Mouse (Mus musculus): Measurements from ENCODE around the gene Exoc4. TPM values are rescaled to one million over a fixed set of nuclear protein-coding genes. Genes with fewer than 3 reads are reported as not detected.

The Exoc4 gene
- polyA plus RNA-seq, 1 experiment from 2014 or later, result 11.7 TPM

- no peak for ATAC-seq
- peak; percentile 25 for TF ChIP-seq CTCF (IDR thresholded peaks at IDR 0.05)
- no peak for TF ChIP-seq EP300 (IDR thresholded peaks at IDR 0.05)
- Histone ChIP-seq H3K9me3 (ENCODE audit: low read length) (no peaks in the 10 kb centered on the region), H3K27me3 (replicated peaks; ENCODE audit: insufficient read depth, low read length) (no peaks in the 10 kb centered on the region), H3K4me1 (ENCODE audit: insufficient read depth, low read depth, low read length) (no peaks in the 10 kb centered on the region), H3K9ac (replicated peaks; ENCODE audit: low read depth) (no peak overlapping the region), H3K36me3 (ENCODE audit: insufficient read depth, low read length) (no peaks in the 10 kb centered on the region), H3K4me2 (replicated peaks; ENCODE audit: low read depth, low read length) (no peak overlapping the region), H3K4me3 (ENCODE audit: low read depth, low read length) (no peak overlapping the region), H3K27ac (ENCODE audit: low read length) (no peak overlapping the region)
- 87% methylated on average over 3 of the region's 3 CpGs for WGBS
- no peak for DNase-seq (ENCODE audit: low spot score)
These were observed 48.7 kb downstream of the Exoc4 start for GRCm38 (mm10) chr6:33297566-33297965.

- no peaks in the 10 kb centered on the region for H3K9me3 ChIP-seq (ENCODE audit: low read length)
- H3K4me1 ChIP-seq (ENCODE audit: insufficient read depth, low read depth, low read length), result no peaks in the 10 kb centered on the region
- H3K36me3 ChIP-seq (ENCODE audit: insufficient read depth, low read length), result no peaks in the 10 kb centered on the region
- H3K27ac ChIP-seq (ENCODE audit: low read length), result no peak overlapping the region
- WGBS, result 54% methylated on average over 1 of the region's 1 CpGs
- no peak overlapping the region for H3K9ac ChIP-seq (replicated peaks; ENCODE audit: low read depth)
- ATAC-seq (no peak), DNase-seq (ENCODE audit: low spot score) (no peak)
- no peak for TF ChIP-seq EP300 (IDR thresholded peaks at IDR 0.05)
- no peak for TF ChIP-seq CTCF (IDR thresholded peaks at IDR 0.05)
- no peak overlapping the region for H3K4me2 ChIP-seq (replicated peaks; ENCODE audit: low read depth, low read length)
- no peaks in the 10 kb centered on the region for H3K27me3 ChIP-seq (replicated peaks; ENCODE audit: insufficient read depth, low read length)
- H3K4me3 ChIP-seq (ENCODE audit: low read depth, low read length), result no peak overlapping the region
These were observed 49.9 kb downstream of the Exoc4 start for GRCm38 (mm10) chr6:33298768-33299167.

- ATAC-seq, result no peak
- Histone ChIP-seq H3K27me3 (replicated peaks; ENCODE audit: insufficient read depth, low read length) (no peaks in the 10 kb centered on the region), H3K27ac (ENCODE audit: low read length) (no peak overlapping the region), H3K4me1 (ENCODE audit: insufficient read depth, low read depth, low read length) (no peaks in the 10 kb centered on the region), H3K4me3 (ENCODE audit: low read depth, low read length) (no peak overlapping the region), H3K9me3 (ENCODE audit: low read length) (no peaks in the 10 kb centered on the region), H3K9ac (replicated peaks; ENCODE audit: low read depth) (no peak overlapping the region), H3K4me2 (replicated peaks; ENCODE audit: low read depth, low read length) (no peak overlapping the region), H3K36me3 (ENCODE audit: insufficient read depth, low read length) (no peaks in the 10 kb centered on the region)
- TF ChIP-seq CTCF (IDR thresholded peaks at IDR 0.05), result no peak
- no peak for TF ChIP-seq EP300 (IDR thresholded peaks at IDR 0.05)
- WGBS, result 57% methylated on average over 1 of the region's 1 CpGs
- DNase-seq (ENCODE audit: low spot score), result no peak
These were observed 57.1 kb downstream of the Exoc4 start for GRCm38 (mm10) chr6:33305996-33306395.

- H3K4me1 ChIP-seq (ENCODE audit: insufficient read depth, low read depth, low read length), result no peaks in the 10 kb centered on the region
- no peak overlapping the region for H3K9ac ChIP-seq (replicated peaks; ENCODE audit: low read depth)
- H3K27ac ChIP-seq (ENCODE audit: low read length), result no peak overlapping the region
- DNase-seq (ENCODE audit: low spot score) (no peak), ATAC-seq (no peak)
- H3K36me3 ChIP-seq (ENCODE audit: insufficient read depth, low read length), result no peaks in the 10 kb centered on the region
- H3K4me3 ChIP-seq (ENCODE audit: low read depth, low read length), result no peak overlapping the region
- H3K9me3 ChIP-seq (ENCODE audit: low read length), result no peaks in the 10 kb centered on the region
- TF ChIP-seq CTCF (IDR thresholded peaks at IDR 0.05) (no peak), EP300 (IDR thresholded peaks at IDR 0.05) (no peak)
- H3K4me2 ChIP-seq (replicated peaks; ENCODE audit: low read depth, low read length), result no peak overlapping the region
- H3K27me3 ChIP-seq (replicated peaks; ENCODE audit: insufficient read depth, low read length), result no peaks in the 10 kb centered on the region
- WGBS, result 87% methylated on average over 2 of the region's 2 CpGs
These were observed 59.8 kb downstream of the Exoc4 start for GRCm38 (mm10) chr6:33308646-33309045.

- ATAC-seq (no peak), DNase-seq (ENCODE audit: low spot score) (peak; percentile 13)
- no peak overlapping the region for H3K4me3 ChIP-seq (ENCODE audit: low read depth, low read length)
- no peaks in the 10 kb centered on the region for H3K36me3 ChIP-seq (ENCODE audit: insufficient read depth, low read length)
- WGBS, result 87% methylated on average over 1 of the region's 1 CpGs
- H3K4me1 ChIP-seq (ENCODE audit: insufficient read depth, low read depth, low read length), result no peaks in the 10 kb centered on the region
- no peak overlapping the region for H3K27ac ChIP-seq (ENCODE audit: low read length)
- H3K9me3 ChIP-seq (ENCODE audit: low read length), result no peaks in the 10 kb centered on the region
- no peak overlapping the region for H3K9ac ChIP-seq (replicated peaks; ENCODE audit: low read depth)
- no peaks in the 10 kb centered on the region for H3K27me3 ChIP-seq (replicated peaks; ENCODE audit: insufficient read depth, low read length)
- H3K4me2 ChIP-seq (replicated peaks; ENCODE audit: low read depth, low read length), result no peak overlapping the region
- no peak for TF ChIP-seq EP300 (IDR thresholded peaks at IDR 0.05)
These were observed 61.6 kb downstream of the Exoc4 start for GRCm38 (mm10) chr6:33310486-33310885.

- ATAC-seq (no peak), DNase-seq (ENCODE audit: low spot score) (peak; percentile 16)
- Histone ChIP-seq H3K9ac (replicated peaks; ENCODE audit: low read depth) (no peak overlapping the region), H3K36me3 (ENCODE audit: insufficient read depth, low read length) (no peaks in the 10 kb centered on the region), H3K27me3 (replicated peaks; ENCODE audit: insufficient read depth, low read length) (no peaks in the 10 kb centered on the region), H3K4me3 (ENCODE audit: low read depth, low read length) (no peak overlapping the region), H3K9me3 (ENCODE audit: low read length) (no peaks in the 10 kb centered on the region), H3K27ac (ENCODE audit: low read length) (no peak overlapping the region), H3K4me2 (replicated peaks; ENCODE audit: low read depth, low read length) (no peak overlapping the region), H3K4me1 (ENCODE audit: insufficient read depth, low read depth, low read length) (no peaks in the 10 kb centered on the region)
- TF ChIP-seq CTCF (IDR thresholded peaks at IDR 0.05), result peak; percentile 39
- no peak for TF ChIP-seq EP300 (IDR thresholded peaks at IDR 0.05)
- 62% methylated on average over 3 of the region's 3 CpGs for WGBS
These were observed 74.0 kb downstream of the Exoc4 start for GRCm38 (mm10) chr6:33322849-33323248.

GRCm38 (mm10) chr6:33323386-33323785, 74.5 kb downstream of the Exoc4 start:
- no peak overlapping the region for H3K27ac ChIP-seq (ENCODE audit: low read length)
- DNase-seq (ENCODE audit: low spot score) (peak; percentile 24), ATAC-seq (no peak)
- no peaks in the 10 kb centered on the region for H3K9me3 ChIP-seq (ENCODE audit: low read length)
- H3K9ac ChIP-seq (replicated peaks; ENCODE audit: low read depth), result no peak overlapping the region
- H3K27me3 ChIP-seq (replicated peaks; ENCODE audit: insufficient read depth, low read length), result no peaks in the 10 kb centered on the region
- H3K4me2 ChIP-seq (replicated peaks; ENCODE audit: low read depth, low read length), result no peak overlapping the region
- H3K4me1 ChIP-seq (ENCODE audit: insufficient read depth, low read depth, low read length), result no peaks in the 10 kb centered on the region
- H3K36me3 ChIP-seq (ENCODE audit: insufficient read depth, low read length), result no peaks in the 10 kb centered on the region
- TF ChIP-seq CTCF (IDR thresholded peaks at IDR 0.05) (no peak), EP300 (IDR thresholded peaks at IDR 0.05) (no peak)
- H3K4me3 ChIP-seq (ENCODE audit: low read depth, low read length), result no peak overlapping the region
- WGBS, result 47% methylated on average over 4 of the region's 4 CpGs

All from lung, postnatal 0 days (tissue).